Mouse (Mus musculus) hindbrain, embryonic 16.5 days (tissue): ENCODE results near the gene Psmb11. TPM values are rescaled to one million over a fixed set of nuclear protein-coding genes. Genes with fewer than 3 reads are reported as not detected.
"Not testable (repeated sequence)": the region's sequence is repeated elsewhere in the genome, so short reads cannot be mapped to it uniquely, and the experiment has no call there.

Experiments
- ATAC-seq: fragments of 200-750 bp; cut with Nextera tagmentation; 2 replicates; pipeline ENCODE4 v1.8.0; 2017; ENCODE audit warnings: moderate TSS enrichment, moderate library complexity
- H3K27ac ChIP-seq: fragments of 300-500 bp; sonication (generic); 2 replicates; pipeline ENCODE4 v1.5.1; 2014; ENCODE audit warnings: low read depth, mild to moderate bottlenecking, control low read depth, low read length, moderate library complexity
- H3K27me3 ChIP-seq: fragments of 300-500 bp; sonication (generic); replicated peaks from 2 replicates; pipeline ENCODE4 v1.6.1; 2014; ENCODE audit warnings: low read length; ENCODE audit not compliant: control insufficient read depth, insufficient read depth
- H3K36me3 ChIP-seq: fragments of 300-500 bp; sonication (generic); 2 replicates; pipeline ENCODE4 v1.6.1; 2014; ENCODE audit warnings: mild to moderate bottlenecking, low read length, moderate library complexity, mixed read lengths; ENCODE audit not compliant: control insufficient read depth, insufficient read depth
- H3K4me1 ChIP-seq: fragments of 300-500 bp; sonication (generic); 2 replicates; pipeline ENCODE4 v1.6.1; 2014; ENCODE audit warnings: low read depth, low read length; ENCODE audit not compliant: control insufficient read depth, insufficient read depth
- H3K4me2 ChIP-seq: fragments of 300-500 bp; sonication (generic); 2 replicates; pipeline ENCODE4 v1.6.1; 2014; ENCODE audit warnings: mild to moderate bottlenecking, low read length, control low read depth, moderate library complexity
- H3K4me3 ChIP-seq: fragments of 300-500 bp; sonication (generic); 2 replicates; pipeline ENCODE4 v1.5.1; 2014; ENCODE audit warnings: mild to moderate bottlenecking, low read length, control low read depth, moderate library complexity
- H3K9ac ChIP-seq: fragments of 300-500 bp; sonication (generic); 2 replicates; pipeline ENCODE4 v1.6.1; 2014; ENCODE audit warnings: low read depth, mild to moderate bottlenecking, control low read depth, low read length, moderate library complexity
- H3K9me3 ChIP-seq: fragments of 300-500 bp; sonication (generic); 2 replicates; pipeline ENCODE4 v1.6.1; 2014; ENCODE audit warnings: mild to moderate bottlenecking, low read length, moderate library complexity; ENCODE audit not compliant: control insufficient read depth
- WGBS: fragments of 180-500 bp; shearing (Covaris S2); extraction: QIAGEN DNeasy Blood & Tissue Kit; methylation state at CpG from one replicate; pipeline ENCODE4 v1.1.7; 2014; 5-methylcytosine and 5-hydroxymethylcytosine counted together
- polyA plus RNA-seq: library from polyadenylated mRNA; unstranded; fragments of >200 nt; fragmentation: Nextera tagmentation; extraction: Ambion mirVana; gene quantifications from 2 replicates; pipeline ENCODE4 v1.2.1, GENCODE M21; 2015

Gene Psmb11
- polyA plus RNA-seq, 1 experiment from 2014 or later, result 0.16 TPM

DNA sequence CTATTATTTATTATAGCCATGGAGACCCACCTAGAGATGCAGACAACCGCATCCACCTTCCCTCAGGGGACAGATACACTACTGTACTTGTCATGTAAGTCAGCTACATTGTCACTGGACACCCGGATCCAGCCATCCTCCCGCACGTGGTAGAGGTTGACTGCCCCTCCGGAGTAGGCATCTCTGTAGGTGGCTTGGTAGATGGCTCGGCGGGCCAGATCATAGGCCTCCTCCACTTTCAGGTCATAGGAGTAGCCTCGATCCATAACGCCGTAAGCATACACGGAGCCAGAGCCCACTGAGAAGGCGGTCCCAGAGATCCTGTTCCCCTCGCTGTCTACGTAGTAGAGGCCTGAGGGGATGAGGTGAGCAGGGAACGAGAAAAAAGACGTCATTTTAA is 7.1 kb upstream of the Psmb11 start:
- 93% methylated on average over 15 of the region's 16 CpGs for WGBS
- not testable (repeated sequence) for H3K9ac ChIP-seq, H3K4me2 ChIP-seq, H3K9me3 ChIP-seq, H3K27me3 ChIP-seq, H3K27ac ChIP-seq, ATAC-seq, H3K4me3 ChIP-seq
- peaks cover 11% of the 10 kb centered on the region for H3K4me1 ChIP-seq
- peaks cover 12% of the 10 kb centered on the region for H3K36me3 ChIP-seq

DNA sequence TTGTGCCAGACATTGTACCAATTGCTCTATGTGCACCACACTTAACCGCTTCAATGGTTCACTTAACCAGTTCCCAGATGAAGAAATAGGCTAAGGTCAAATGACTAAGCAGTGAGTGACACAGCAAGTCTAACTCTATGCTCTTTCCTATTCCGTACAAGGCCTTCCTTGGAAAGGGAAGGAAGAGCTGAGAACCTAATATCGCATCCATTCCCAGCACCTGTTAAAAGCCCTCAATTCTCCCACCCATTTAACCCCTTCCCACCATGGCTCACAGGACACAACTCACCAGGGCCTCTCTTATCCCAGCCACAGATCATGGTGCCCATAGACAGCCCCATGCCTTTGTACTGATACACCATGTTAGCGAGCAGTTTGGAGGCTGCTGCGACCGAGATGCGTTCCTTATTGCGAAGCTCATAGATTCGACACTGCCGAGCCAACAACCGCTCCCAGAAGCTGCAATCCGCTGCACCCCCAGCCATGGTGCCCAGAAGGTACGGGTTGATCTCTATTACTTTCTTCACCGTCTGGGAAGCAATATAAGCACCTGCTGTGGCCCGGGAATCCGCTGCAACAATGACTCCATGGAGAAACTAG is 4.9 kb upstream of the Psmb11 start:
- H3K27ac ChIP-seq, result no peak overlapping the region
- peak overlapping the region; percentile 77 for H3K4me2 ChIP-seq
- H3K27me3 ChIP-seq, result no peaks in the 10 kb centered on the region
- H3K9me3 ChIP-seq, result no peaks in the 10 kb centered on the region
- no peak overlapping the region for H3K9ac ChIP-seq
- peaks cover 11% of the 10 kb centered on the region for H3K4me1 ChIP-seq
- no peak overlapping the region for H3K4me3 ChIP-seq
- ATAC-seq, result no peak
- WGBS, result 92% methylated on average over 16 of the region's 16 CpGs
- peaks cover 12% of the 10 kb centered on the region for H3K36me3 ChIP-seq

DNA sequence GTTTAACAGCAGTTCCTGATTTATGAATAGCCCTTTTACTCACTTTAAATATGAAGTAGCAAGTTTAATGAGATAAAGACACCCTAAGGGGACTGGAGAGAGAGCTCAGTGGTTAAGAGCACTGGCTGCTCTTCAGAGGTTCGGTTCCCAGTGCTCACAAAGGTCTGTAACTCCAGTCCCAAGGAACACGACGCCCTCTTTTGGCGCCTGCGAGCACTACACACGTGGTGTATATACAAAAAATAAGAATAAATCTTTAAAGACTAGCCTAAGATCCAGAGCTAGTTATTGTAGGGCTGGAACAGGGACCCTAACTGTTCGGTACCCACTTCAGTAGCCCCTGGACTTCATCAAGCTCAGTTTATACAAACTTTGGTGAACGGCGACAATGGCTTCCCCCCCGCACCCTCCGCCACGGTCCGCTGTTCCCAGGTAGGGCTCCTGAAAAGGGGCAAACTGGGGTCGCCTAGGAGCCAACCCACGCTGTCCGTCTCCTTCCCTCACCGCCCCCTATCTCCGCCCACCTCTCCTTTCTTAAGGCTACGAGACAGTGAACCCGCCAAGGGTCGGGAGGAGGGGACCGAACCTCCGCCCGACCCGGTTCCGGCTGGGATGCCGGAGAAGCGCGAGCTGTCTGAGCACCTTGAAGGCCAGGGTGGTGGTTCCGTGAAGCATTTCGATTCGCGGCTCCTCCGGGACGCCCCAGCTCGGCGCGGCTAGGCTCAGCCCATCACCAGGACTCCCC is 3.9 kb upstream of the Psmb11 start:
- Histone ChIP-seq H3K27ac (peak overlapping the region; percentile 73), H3K27me3 (no peaks in the 10 kb centered on the region), H3K4me1 (peaks cover 11% of the 10 kb centered on the region), H3K9me3 (no peaks in the 10 kb centered on the region), H3K9ac (peak overlapping the region; percentile 70), H3K4me3 (peak overlapping the region; percentile 56), H3K4me2 (peak overlapping the region; percentile 77), H3K36me3 (peaks cover 12% of the 10 kb centered on the region)
- ATAC-seq, result peak; percentile 68
- 2% methylated on average over 38 of the region's 38 CpGs for WGBS

DNA sequence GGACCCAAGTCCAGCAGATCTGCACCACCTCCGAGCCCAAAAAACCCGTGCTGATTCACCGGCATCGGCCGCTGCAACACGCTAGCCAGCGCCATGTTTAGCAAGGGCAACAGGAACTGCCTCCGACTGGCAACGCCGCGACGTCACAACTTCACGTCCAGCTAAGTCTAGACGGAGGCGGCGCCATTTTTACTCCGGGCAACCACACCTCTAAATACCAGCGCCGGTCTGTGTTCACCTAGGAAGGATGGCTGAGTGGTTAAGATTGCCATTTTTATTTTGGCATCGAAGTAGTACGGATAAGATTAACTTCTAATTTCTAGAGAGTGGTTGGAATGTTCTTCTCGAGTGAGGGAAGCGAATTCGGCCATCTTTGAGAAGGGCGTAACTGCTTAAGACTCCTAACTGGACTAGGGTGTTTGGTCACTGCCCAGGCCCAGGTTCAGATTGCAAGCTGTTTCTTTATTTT is 3.3 kb upstream of the Psmb11 start, which contains the start of gene Psmb5:
Gene Psmb5, minus strand, starts transcription at position 126 of the 469 bp plus-strand sequence.
- peak within 1 kb of the TSS; percentile 70 for H3K9ac ChIP-seq
- H3K9me3 ChIP-seq, result no peaks in the 10 kb centered on the region
- peaks cover 11% of the 10 kb centered on the region for H3K4me1 ChIP-seq
- peak; percentile 90 for ATAC-seq
- H3K4me3 ChIP-seq, result peak within 1 kb of the TSS; percentile 56
- peaks cover 11% of the 10 kb centered on the region for H3K36me3 ChIP-seq
- peak within 1 kb of the TSS; percentile 73 for H3K27ac ChIP-seq
- WGBS, result 0% methylated on average over 22 of the region's 25 CpGs
- H3K27me3 ChIP-seq, result no peaks in the 10 kb centered on the region
- H3K4me2 ChIP-seq, result peak within 1 kb of the TSS; percentile 77

DNA sequence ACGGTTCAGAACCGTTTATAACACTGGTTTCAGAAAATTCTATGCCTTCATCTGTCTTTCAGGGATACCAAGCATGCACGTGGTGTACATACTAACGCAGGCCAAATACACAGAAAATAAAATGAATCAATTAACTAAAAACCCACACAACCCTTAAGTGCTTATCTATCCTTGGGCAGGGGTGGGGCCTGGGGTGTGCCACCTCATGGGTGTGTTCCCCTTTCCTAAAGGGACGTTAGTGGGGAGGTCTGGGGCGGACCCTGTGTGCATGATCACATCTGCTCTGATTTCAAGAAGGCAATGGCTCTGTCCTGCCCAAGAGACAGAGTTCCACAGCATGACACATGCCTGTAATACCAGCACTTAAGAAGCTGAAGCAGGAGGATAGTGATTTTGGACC is 2.1 kb downstream of the Psmb11 start:
- H3K4me3 ChIP-seq, result no peak overlapping the region
- no peaks in the 10 kb centered on the region for H3K27me3 ChIP-seq
- H3K4me2 ChIP-seq, result no peak overlapping the region
- H3K9me3 ChIP-seq, result no peaks in the 10 kb centered on the region
- no peak overlapping the region for H3K27ac ChIP-seq
- H3K4me1 ChIP-seq, result no peaks in the 10 kb centered on the region
- H3K9ac ChIP-seq, result no peak overlapping the region
- ATAC-seq, result no peak
- H3K36me3 ChIP-seq, result no peaks in the 10 kb centered on the region
- 89% methylated on average over 6 of the region's 6 CpGs for WGBS

DNA sequence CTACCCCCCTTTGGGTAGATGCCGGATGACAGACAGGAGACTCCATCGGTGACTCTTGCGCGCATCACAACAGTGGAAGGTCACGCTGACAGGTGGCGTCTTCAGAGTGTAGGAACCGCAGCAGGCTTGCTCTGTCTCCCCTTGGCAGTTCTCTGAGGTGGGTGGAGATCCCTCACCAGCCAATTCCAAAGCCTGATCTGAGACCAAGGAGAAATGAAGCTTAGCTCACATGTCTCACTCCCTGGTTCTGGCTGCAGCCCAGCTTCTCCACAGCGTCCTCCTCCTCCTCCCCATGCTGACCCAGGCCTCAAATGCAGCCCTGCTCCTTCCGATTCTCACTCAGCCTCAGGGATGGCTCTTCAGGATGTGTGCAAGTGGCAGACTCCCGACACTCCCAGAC is 3.7 kb downstream of the Psmb11 start:
- H3K4me3 ChIP-seq, result no peak overlapping the region
- WGBS, result 68% methylated on average over 10 of the region's 10 CpGs
- no peaks in the 10 kb centered on the region for H3K9me3 ChIP-seq
- H3K27ac ChIP-seq, result no peak overlapping the region
- H3K4me2 ChIP-seq, result no peak overlapping the region
- no peaks in the 10 kb centered on the region for H3K4me1 ChIP-seq
- no peaks in the 10 kb centered on the region for H3K36me3 ChIP-seq
- peak; percentile 19; the same call in 1 of the 2 replicates for ATAC-seq
- H3K27me3 ChIP-seq, result no peaks in the 10 kb centered on the region
- H3K9ac ChIP-seq, result no peak overlapping the region

DNA sequence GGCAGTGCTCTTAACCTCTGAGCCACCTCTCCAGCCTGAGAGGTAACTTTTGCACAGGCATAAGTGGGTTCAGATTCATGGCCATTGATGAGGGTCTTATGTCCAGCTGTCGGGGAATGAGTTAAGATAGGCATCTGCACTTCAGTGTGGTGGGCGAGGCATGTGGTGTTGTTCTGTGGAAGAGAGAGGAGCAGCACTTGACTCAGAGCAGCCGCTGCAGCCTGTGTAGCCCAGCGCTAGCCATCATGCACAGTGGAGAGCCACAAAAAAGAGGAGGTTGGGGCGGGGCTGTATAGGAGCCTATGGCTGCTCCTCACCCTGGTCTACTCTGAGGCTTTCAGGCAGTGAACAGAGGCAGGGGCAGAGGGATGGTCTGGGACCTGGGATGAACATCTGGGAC is 6.9 kb downstream of the Psmb11 start:
- ATAC-seq, result no peak
- no peak overlapping the region for H3K4me2 ChIP-seq
- no peak overlapping the region for H3K4me3 ChIP-seq
- H3K36me3 ChIP-seq, result peaks cover 10% of the 10 kb centered on the region
- no peaks in the 10 kb centered on the region for H3K4me1 ChIP-seq
- no peak overlapping the region for H3K27ac ChIP-seq
- 75% methylated on average over 5 of the region's 5 CpGs for WGBS
- no peak overlapping the region for H3K9ac ChIP-seq
- no peaks in the 10 kb centered on the region for H3K27me3 ChIP-seq
- H3K9me3 ChIP-seq, result no peaks in the 10 kb centered on the region

DNA sequence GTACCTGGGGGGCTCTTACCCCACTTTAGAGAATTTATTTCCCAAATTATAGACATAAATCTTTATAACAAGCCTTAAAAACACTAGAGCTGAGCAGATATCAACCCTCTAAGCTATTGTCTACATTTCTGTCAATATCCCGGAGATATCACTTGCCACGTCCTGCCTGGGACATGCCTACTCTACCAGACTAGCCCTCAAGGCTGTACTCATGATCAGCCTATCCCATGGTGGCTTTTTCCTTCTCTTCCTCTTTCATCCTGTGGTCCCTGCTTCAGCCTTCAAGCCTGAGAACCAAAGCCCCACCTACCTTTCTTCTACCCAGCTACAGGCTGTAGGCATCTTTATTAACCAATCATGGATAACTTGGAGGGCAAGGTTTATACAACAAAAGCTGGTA is 8.6 kb downstream of the Psmb11 start:
- no peaks in the 10 kb centered on the region for H3K27me3 ChIP-seq
- H3K27ac ChIP-seq, result no peak overlapping the region
- H3K9ac ChIP-seq, result no peak overlapping the region
- no peak for ATAC-seq
- H3K4me1 ChIP-seq, result no peaks in the 10 kb centered on the region
- H3K4me3 ChIP-seq, result no peak overlapping the region
- H3K4me2 ChIP-seq, result no peak overlapping the region
- 92% methylated on average over 2 of the region's 2 CpGs for WGBS
- no peaks in the 10 kb centered on the region for H3K9me3 ChIP-seq
- peaks cover 11% of the 10 kb centered on the region for H3K36me3 ChIP-seq

DNA sequence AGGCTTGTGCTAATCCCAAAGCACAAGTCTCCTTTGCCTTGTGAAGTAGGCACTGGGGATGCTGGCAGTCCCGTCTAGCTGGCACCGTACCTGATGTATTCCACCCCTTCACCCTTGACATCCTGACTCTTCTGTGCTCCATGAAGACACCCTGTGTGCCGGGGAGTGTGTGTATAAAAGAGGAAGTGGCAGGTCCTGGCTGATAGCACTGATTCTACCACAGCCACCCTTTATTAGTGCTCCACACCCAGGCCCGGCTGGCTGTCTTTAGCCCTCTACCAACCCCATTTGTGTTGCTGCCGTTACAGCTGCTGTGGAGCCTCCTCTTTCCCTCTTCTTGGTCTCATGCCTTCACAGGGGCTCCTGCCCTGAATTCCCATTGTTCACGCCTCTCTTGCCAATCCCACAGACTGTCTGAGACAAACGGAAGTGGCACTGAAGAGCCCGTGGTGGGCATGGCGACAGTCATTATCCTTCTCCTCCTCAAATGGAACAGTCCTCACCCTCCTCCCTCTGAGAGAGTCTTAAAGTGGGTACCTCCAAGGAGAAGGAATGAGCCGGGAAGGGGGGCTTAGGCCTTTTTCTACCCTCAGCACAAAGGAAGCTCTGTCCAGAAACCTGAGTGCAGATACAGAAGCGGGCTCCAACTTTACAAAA is 9.5 kb downstream of the Psmb11 start:
- no peaks in the 10 kb centered on the region for H3K9me3 ChIP-seq
- H3K27ac ChIP-seq, result no peak overlapping the region; the same call in 1 of the 2 replicates
- no peaks in the 10 kb centered on the region for H3K4me1 ChIP-seq
- WGBS, result 70% methylated on average over 11 of the region's 11 CpGs
- peaks cover 12% of the 10 kb centered on the region for H3K36me3 ChIP-seq
- peak; percentile 58 for ATAC-seq
- no peaks in the 10 kb centered on the region for H3K27me3 ChIP-seq
- H3K9ac ChIP-seq, result no peak overlapping the region
- H3K4me2 ChIP-seq, result no peak overlapping the region
- no peak overlapping the region for H3K4me3 ChIP-seq
